Mouse (Mus musculus): ENCODE measurements around the gene Ift140.

DNA sequence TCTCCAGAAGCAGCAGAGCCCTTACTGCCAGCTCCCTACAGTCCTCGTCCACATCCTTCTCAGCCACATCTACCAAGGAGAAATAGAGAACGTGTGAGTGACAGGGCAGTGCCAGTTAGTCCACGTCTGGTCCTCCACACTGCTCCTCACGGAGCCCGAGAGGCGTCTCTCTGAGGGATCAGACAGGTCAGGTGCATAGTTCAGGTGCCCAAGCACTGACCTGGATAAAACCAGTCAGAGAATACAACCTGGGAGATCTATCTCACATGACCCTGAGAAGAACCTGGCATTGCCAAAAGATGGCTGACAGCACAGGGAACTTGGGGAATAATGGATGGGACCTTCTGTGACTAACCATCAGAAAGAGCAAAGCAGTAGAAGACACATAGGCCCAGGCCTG, 84.2 kb downstream of the Ift140 start:
- no peak for TF ChIP-seq CTCF (IDR thresholded peaks at IDR 0.05; ENCODE audit: low read depth)
- TF ChIP-seq EP300 (IDR thresholded peaks at IDR 0.05; ENCODE audit: low read depth), result no peak

All from heart, postnatal 0 days (tissue).